Mouse (Mus musculus) megakaryocyte, embryonic 14.5 days (primary cell): Measurements from ENCODE around the gene Rin3. TPM values are rescaled to one million over a fixed set of nuclear protein-coding genes. Genes with fewer than 3 reads are reported as not detected.
A peak's percentile ranks its signal among the peaks of the same experiment; 100 is the strongest.
"Not testable (repeated sequence)": the region's sequence is repeated elsewhere in the genome, so short reads cannot be mapped to it uniquely, and the experiment has no call there.

Experiments
- H3K27me3 ChIP-seq: replicated peaks from 2 replicates; pipeline ENCODE3; 2012; ENCODE audit warnings: inconsistent platforms
- H3K36me3 ChIP-seq: replicated peaks from 2 replicates; pipeline ENCODE3; 2012; ENCODE audit warnings: low read length, inconsistent platforms, mixed read lengths
- H3K4me1 ChIP-seq: 2 replicates; pipeline ENCODE4 v1.6.1; 2012; ENCODE audit warnings: inconsistent platforms
- H3K4me3 ChIP-seq: replicated peaks from 2 replicates; pipeline ENCODE3; 2012; ENCODE audit warnings: moderate library complexity, mild to moderate bottlenecking, inconsistent platforms
- H3K9me3 ChIP-seq: 2 replicates; pipeline ENCODE4 v1.6.1; 2012; ENCODE audit warnings: inconsistent platforms
- FLI1 ChIP-seq: IDR thresholded peaks from 2 replicates; pipeline ENCODE4 v1.6.1; 2012; ENCODE audit warnings: low read length, inconsistent platforms, mixed read lengths
- GATA1 ChIP-seq: IDR thresholded peaks from 3 replicates; pipeline ENCODE4 v1.6.1; 2012; ENCODE audit warnings: mixed read lengths, low read length, inconsistent platforms, borderline replicate concordance
- polyA plus RNA-seq: library from polyadenylated mRNA; stranded (reverse); fragments of >175 nt; gene quantifications from 2 replicates; pipeline ENCODE4 v1.2.3, GENCODE M21; 2012; ENCODE audit warnings: low replicate concordance; ENCODE audit not compliant: insufficient read depth

The Rin3 gene
- polyA plus RNA-seq, 1 experiment: 117 TPM

DNA sequence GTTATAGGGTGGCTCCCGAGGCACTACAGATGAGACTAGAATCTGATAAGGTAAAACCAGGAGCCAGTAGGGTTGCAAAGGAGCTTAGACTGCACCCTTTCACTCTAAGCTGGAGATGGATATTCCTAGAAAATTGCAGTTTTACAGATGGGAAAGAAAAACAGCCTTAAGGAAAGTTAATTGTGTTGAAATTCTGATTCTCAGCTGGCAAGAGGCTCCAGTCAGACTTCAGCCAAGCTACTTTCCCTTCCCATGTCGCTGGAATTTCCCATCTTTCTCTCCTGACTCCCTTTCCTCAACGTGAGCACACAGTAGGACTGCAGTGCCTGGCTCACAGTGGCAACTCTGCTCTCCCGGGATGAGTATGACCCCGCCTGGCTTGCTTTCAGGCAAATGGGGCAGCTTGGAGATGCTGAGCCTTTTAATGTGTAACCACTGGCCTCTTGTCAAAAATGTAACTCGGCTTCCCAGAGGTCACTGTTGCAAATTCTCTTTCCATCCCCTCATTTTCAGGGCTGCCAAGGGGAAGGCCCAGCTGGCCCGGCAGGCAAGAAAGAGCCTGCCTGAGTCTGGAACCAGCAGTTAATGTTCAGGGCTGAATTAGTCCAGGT lies 6.9 kb upstream of the Rin3 start:
- Histone ChIP-seq H3K4me3 (no peak overlapping the region), H3K27me3 (peaks cover 4% of the 10 kb centered on the region), H3K36me3 (peaks cover 10% of the 10 kb centered on the region), H3K9me3 (peaks cover 16% of the 10 kb centered on the region), H3K4me1 (peaks cover 27% of the 10 kb centered on the region)
- TF ChIP-seq GATA1: no peak
- TF ChIP-seq FLI1: no peak

DNA sequence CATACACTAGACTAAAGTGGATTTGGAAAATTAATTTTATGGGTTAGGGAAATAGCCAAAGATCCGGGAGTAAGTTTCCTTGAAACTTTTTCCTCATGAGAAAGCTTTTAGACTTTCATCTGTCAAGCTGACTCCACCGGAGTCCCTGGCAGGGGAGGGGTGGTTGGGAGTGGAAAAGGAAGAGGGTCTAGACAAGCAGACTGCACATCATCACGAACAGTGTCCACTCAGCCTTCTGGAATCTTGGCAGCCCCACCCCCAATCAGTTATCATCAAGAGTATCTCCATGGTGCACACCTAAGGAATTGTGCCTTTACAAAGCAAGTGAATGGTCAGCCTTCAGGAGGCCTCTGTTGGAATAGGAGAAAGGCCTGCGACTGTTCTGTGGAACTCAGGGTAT lies 2.6 kb upstream of the Rin3 start:
- H3K27me3 ChIP-seq, H3K4me3 ChIP-seq: not testable (repeated sequence)
- H3K36me3 ChIP-seq: peaks cover 19% of the 10 kb centered on the region
- peaks cover 46% of the 10 kb centered on the region for H3K4me1 ChIP-seq
- peaks cover 16% of the 10 kb centered on the region for H3K9me3 ChIP-seq

DNA sequence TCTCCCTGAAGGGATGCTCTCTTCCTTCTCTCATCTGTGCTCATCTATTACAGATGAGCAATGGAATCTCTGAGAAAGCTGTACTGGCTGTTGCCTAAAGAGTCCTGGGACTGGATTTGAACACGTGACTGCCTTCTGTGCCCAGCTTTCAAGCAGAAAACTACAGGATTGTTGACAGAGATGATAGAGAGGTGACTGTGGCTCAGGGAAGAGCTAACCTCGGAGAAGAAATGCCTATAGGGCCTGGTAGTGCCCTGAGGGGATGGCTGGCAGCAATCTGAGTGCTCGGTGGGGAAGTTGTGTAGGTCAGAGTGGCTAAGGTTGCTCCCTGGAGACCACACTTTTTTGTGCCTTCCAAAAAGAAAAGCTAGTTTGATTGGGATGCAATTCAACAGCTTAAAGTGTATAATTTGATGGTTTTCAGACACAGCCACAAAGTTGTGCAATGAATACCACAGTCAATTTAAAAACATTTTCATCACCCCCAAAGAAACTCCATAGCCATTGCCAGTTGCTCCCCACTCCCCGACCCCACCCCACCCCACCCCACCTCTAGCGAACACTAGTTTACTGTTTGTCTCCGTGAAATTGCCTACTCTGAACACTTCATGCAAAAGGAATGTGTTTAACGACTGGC lies 1.9 kb upstream of the Rin3 start:
- Histone ChIP-seq H3K27me3 (peaks cover 4% of the 10 kb centered on the region), H3K9me3 (peaks cover 16% of the 10 kb centered on the region), H3K4me3 (no peak overlapping the region), H3K4me1 (peaks cover 49% of the 10 kb centered on the region), H3K36me3 (peaks cover 26% of the 10 kb centered on the region)
- no peak for TF ChIP-seq FLI1
- TF ChIP-seq GATA1: no peak

DNA sequence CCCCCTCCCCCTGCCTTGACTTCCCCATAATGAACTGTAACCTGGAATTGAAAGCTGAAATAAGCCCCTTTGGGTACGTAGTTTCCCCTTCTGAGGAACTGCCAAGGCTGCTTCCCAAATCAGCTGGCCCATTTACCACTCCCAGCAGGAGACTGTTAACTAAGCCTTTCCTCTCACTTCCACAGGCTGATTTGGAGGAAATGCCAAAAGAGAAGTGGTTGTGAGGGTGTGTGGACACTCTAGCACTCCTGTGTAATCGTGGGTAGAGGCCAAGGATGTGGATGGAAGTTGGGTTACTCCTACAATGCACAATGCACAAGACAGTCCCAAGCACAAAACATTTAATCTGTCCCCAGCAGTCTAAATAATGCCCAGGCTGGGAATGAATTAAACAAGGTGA lies 722 bp upstream of the Rin3 start:
- peaks cover 4% of the 10 kb centered on the region for H3K27me3 ChIP-seq
- no peak for TF ChIP-seq FLI1
- TF ChIP-seq GATA1: no peak
- H3K9me3 ChIP-seq: peaks cover 16% of the 10 kb centered on the region
- H3K4me3 ChIP-seq: peak overlapping the region; percentile 97
- peaks cover 53% of the 10 kb centered on the region for H3K4me1 ChIP-seq
- H3K36me3 ChIP-seq: peaks cover 38% of the 10 kb centered on the region

DNA sequence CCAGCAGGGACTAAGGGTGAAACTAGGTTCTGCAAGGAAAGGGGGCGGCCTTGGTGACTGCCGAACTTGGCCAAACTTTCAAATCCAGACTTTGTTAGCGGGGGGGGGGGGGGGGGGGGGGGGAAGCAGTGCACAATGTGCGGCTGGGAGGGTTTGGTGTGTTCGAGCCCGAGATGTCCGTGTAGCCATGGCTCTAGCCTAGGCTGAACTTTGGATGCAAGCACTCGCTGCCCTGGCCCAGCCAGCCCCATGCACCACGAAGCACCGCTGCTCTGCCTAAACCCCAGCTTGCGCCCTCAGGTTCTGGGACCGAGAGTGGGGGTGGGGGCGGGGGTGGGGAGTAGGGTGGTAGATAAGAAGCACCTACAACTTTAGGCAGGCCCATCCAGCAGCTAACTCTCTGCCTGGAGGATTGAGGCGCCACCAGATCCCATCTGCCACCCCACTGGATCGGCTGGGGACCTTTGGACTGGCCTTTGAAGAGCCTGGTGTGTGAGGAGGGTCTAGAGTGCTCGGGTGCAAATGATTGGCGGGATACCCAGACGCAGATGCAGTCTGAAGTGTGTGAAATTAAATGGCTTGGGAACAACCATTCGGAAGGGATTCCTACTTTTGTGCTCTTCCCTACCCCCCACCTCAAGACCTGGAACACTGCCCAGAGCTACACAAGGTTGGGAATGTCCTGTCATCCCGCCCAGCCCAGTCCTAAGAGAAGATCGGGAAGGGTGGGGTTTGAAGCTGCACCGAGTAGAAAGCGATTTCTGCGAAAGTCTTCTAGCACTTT lies 827 bp downstream of the Rin3 start:
- Histone ChIP-seq H3K9me3 (peaks cover 4% of the 10 kb centered on the region), H3K27me3 (no peaks in the 10 kb centered on the region), H3K4me1 (peaks cover 68% of the 10 kb centered on the region), H3K4me3 (peak overlapping the region; percentile 97), H3K36me3 (peaks cover 42% of the 10 kb centered on the region)
- TF ChIP-seq GATA1 (no peak), FLI1 (no peak)

DNA sequence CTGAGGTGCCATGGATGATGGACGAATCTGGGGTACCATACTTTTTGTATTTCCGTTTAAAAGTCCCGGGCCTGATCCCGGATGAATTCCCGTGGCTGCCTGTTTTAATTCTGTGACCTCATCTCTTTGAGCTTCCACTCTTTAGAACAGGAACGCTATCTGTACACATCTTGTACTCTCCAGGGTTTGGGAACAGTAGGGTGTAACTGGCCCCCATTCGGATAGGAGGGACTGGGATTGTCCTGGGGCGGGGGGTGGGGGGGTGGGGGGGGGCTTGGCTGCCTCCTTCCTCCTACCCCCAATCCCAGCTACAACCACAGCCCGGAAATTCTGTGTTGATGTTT lies 1.4 kb downstream of the Rin3 start:
- H3K36me3 ChIP-seq: peaks cover 45% of the 10 kb centered on the region
- H3K4me3 ChIP-seq: peak overlapping the region; percentile 97
- no peaks in the 10 kb centered on the region for H3K9me3 ChIP-seq
- H3K4me1 ChIP-seq: peaks cover 74% of the 10 kb centered on the region
- no peak for TF ChIP-seq GATA1
- TF ChIP-seq FLI1: no peak
- H3K27me3 ChIP-seq: no peaks in the 10 kb centered on the region

DNA sequence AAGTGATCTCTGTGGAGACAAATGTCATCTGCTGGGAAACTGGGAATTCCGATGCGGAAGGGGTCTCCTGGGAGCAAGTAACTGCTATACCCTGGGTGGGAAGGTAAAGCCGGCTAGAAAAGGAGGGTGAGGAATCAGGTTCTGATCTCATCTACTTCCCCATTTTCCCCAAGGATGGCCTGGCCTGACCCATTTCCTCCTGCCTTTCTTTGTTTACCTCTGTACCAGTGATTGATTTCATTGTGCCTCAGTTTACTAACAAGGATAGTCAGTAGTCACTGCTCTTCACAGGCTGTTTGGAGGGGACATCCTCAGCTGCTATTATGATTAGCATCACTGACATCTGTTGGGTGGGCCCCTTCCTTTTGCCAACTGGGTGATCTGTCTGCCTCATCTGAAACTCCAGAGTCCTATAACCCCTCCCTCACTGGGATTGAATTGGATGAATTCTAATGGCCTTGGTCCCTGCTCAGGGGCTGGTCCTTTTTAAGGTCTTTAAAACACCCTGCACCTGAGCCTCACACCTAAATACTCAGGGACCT lies 1.8 kb downstream of the Rin3 start:
- TF ChIP-seq FLI1 (no peak), GATA1 (no peak)
- H3K27me3 ChIP-seq: no peaks in the 10 kb centered on the region
- no peaks in the 10 kb centered on the region for H3K9me3 ChIP-seq
- peaks cover 50% of the 10 kb centered on the region for H3K36me3 ChIP-seq
- H3K4me3 ChIP-seq: peak overlapping the region; percentile 97
- H3K4me1 ChIP-seq: peaks cover 79% of the 10 kb centered on the region

DNA sequence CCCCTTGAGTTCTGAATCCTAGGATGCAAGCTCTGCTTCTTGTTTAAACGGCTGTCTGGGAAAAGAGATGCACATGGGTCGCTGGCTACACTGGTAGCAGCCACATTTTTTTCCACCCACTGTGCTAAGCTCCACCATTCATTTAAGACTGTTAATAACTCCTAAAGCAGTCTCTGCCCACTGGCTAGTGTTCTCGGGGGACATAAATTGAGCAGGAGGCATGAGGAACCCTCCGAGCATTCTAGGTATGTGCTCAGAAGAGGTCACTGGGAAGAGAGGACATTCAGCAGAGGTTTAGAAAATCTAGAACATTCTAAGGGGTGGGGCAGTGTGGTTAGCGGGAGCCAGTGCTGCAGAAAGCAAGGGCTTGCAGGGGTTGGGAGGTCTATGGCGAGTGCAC lies 2.5 kb downstream of the Rin3 start:
- TF ChIP-seq FLI1 (no peak), GATA1 (no peak)
- Histone ChIP-seq H3K4me3 (peak overlapping the region; percentile 97), H3K9me3 (no peaks in the 10 kb centered on the region), H3K27me3 (no peaks in the 10 kb centered on the region), H3K4me1 (peaks cover 85% of the 10 kb centered on the region), H3K36me3 (peaks cover 56% of the 10 kb centered on the region)

DNA sequence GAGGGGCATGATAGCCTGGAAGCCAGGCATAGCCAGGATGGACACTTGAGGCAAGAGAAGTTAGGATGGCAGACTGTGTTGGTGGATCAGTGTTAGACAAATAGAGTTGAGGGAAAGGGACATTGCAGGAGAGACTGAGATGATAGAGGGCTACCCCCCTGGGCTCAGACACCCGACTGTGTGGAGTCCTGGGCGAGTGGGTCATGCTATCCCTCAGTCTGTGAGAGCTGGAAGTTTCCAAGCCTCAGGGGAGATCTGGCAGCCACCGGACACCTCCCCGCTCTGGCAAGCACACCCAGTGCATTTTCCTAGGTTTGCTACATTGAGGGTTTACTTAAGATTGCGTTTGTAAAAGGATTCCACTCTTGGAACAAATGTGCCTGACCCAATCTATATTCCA lies 2.9 kb downstream of the Rin3 start:
- TF ChIP-seq FLI1 (no peak), GATA1 (no peak)
- no peaks in the 10 kb centered on the region for H3K9me3 ChIP-seq
- peak overlapping the region; percentile 97 for H3K4me3 ChIP-seq
- peaks cover 88% of the 10 kb centered on the region for H3K4me1 ChIP-seq
- peaks cover 61% of the 10 kb centered on the region for H3K36me3 ChIP-seq
- no peaks in the 10 kb centered on the region for H3K27me3 ChIP-seq
